Mouse (Mus musculus): ENCODE measurements around the gene Trpc4ap.

DNA sequence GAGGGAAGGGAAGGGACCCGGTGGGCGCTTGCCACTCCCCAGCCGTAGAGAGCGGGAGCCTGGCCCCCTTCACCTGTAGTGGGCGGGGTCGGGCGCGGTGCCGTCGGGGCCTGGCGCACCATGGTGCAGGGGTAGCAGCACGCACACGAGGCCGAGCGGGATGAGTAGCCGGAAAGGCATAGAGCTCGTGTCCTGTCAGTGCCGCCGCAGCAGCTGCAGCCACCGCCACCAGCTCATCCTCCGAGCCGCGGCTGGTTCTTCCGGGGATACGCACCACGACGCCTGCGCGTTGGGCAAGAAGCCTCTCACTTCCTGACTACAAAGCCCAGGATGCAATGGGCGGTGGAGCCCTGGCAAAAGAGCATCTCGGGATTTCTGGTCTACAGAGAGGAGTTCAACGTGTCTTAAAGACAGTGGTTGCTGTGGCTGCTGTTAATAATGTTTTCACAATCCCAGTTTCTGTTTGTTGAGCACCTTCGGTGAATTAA is 37.0 kb upstream of the Trpc4ap start, which contains the start of gene Edem2:
- TF ChIP-seq CTCF (IDR thresholded peaks at IDR 0.05; ENCODE audit: low read depth) (no peak), EP300 (IDR thresholded peaks at IDR 0.05; ENCODE audit: low read depth) (no peak)
